9 mouse cellular contexts compared by ENCODE assay signal in the genomic region with DNA sequence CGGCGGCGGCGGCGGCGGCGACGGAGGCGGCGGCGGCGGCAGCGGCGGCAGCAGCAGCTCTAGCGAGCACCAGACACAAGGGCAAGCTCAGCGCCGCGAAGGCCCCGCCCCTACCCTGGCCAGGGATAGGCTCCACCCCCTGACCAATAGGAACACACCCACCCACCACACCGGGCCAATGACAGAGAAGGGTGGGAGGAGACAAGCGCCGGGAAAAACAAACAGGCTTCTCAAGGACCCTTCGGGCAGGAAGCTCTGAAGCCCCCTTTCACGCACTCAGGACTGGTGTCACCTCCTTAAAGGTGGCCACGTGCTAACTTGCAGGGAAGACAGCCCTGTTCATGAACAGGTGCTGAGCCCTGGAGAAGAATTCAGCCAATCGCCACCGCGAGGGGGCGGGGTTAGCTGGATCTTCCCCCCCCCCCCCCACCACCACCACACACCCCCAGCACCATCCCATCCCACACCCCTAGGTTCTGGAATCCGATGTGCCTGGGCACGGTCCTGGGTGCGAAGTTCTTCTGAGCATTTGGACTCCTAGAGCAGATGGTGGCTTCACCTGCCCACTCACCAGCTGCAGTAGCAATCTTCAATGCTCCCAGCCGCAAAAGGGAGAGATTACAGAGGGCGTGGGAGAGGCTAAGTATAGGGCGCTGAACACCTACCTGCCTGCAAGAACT. TPM values are rescaled to one million over a fixed set of nuclear protein-coding genes. Genes with fewer than 3 reads are reported as not detected.
DNase-seq lines count a peak whose midpoint lies in the region; ATAC-seq and TF ChIP-seq lines count a peak whose summit lies in the region.
"Had no signal": no experiment of that assay in that cellular context is flagged by ENCODE, and none has a peak within 500 bp of the region (broad histone marks: within the 10 kb centered on the region; RNA-seq: fewer than 3 reads in every experiment).

A gene (minus strand): TSS at position 83 of the 680 bp plus-strand sequence.

- peak within 1 kb of the TSS; percentile 82 for H3K4me3 ChIP-seq in heart, embryonic 12.5 days
- peak within 1 kb of the TSS; percentile 74 for H3K4me3 ChIP-seq in kidney, embryonic 15.5 days (replicated peaks)
- peak within 1 kb of the TSS; percentile 23 for H3K4me3 ChIP-seq in myocyte

- TF ChIP-seq POLR2A in myocyte (IDR thresholded peaks at IDR 0.05; ENCODE audit: insufficient read length, low read depth) = no peak

- H3K27ac ChIP-seq in heart, embryonic 12.5 days (ENCODE audit: poor library complexity, severe bottlenecking) = no peak within 1 kb of the TSS
- H3K27ac ChIP-seq in kidney, embryonic 15.5 days = no peak within 1 kb of the TSS

- peaks cover 25% of the 10 kb centered on the region for H3K27me3 ChIP-seq in heart, embryonic 12.5 days (replicated peaks)
- H3K27me3 ChIP-seq in kidney, embryonic 15.5 days = peaks cover 46% of the 10 kb centered on the region
- no peaks in the 10 kb centered on the region for H3K27me3 ChIP-seq in myocyte (ENCODE audit: control insufficient read depth, insufficient read depth, insufficient read length)
- no peaks in the 10 kb centered on the region for H3K27me3 ChIP-seq in splenic B cell, adult 2 months (ENCODE audit: control insufficient read depth, insufficient read depth, low read length, poor library complexity, severe bottlenecking)
- H3K27me3 ChIP-seq: CH12.LX had no signal

- 0 out of 2 replicates have a peak, but pooled peaks cover 7% of the 10 kb centered on the region for H3K9me3 ChIP-seq in heart, embryonic 12.5 days (replicated peaks)
- H3K9me3 ChIP-seq in kidney, embryonic 15.5 days (replicated peaks) = no peaks in the 10 kb centered on the region

- 3% methylated on average over 16 of the region's 35 CpGs for WGBS in heart, embryonic 12.5 days
- WGBS in kidney, embryonic 15.5 days = 2% methylated on average over 22 of the region's 35 CpGs

- H3K79me2 ChIP-seq in myocyte (ENCODE audit: control insufficient read depth, insufficient read depth) = no peaks in the 10 kb centered on the region

- H3ac ChIP-seq in myocyte (ENCODE audit: control insufficient read depth, insufficient read length) = no peak within 1 kb of the TSS

- no peaks in the 10 kb centered on the region for H3K36me3 ChIP-seq in heart, embryonic 12.5 days
- no peaks in the 10 kb centered on the region for H3K36me3 ChIP-seq in kidney, embryonic 15.5 days
- H3K36me3 ChIP-seq in myocyte (ENCODE audit: control insufficient read depth, insufficient read depth) = no peaks in the 10 kb centered on the region
- no peaks in the 10 kb centered on the region for H3K36me3 ChIP-seq in splenic B cell, adult 2 months (ENCODE audit: control insufficient read depth, insufficient read depth, low read length, poor library complexity, severe bottlenecking)

- DNase-seq in CD4-positive helper T cell, adult 2 months (ENCODE audit: low read depth, low spot score) = peak; percentile 60
- peak; percentile 73 for DNase-seq in c-Kit-positive CD71-negative TER-119-negative erythroid progenitor cells, embryonic 14.5 days (ENCODE audit: low read depth)
- DNase-seq in fibroblast of lung, adult 2 months (ENCODE audit: low read depth) = peak; percentile 78
- peak; percentile 86 for DNase-seq in liver
- peak; percentile 14 for DNase-seq in splenic B cell, adult 2 months (ENCODE audit: low read depth, low spot score)

- H3K4me1 ChIP-seq in heart, embryonic 12.5 days (replicated peaks) = peaks cover 14% of the 10 kb centered on the region
- H3K4me1 ChIP-seq in kidney, embryonic 15.5 days = peaks cover 17% of the 10 kb centered on the region

- ATAC-seq in heart, embryonic 12.5 days (ENCODE audit: insufficient number of reproducible peaks, low FRiP score) = peak; percentile 99
- peak; percentile 100 for ATAC-seq in kidney, embryonic 15.5 days (replicated peaks; ENCODE audit: low FRiP score)

- H3K4me2 ChIP-seq in heart, embryonic 12.5 days = peak within 1 kb of the TSS; percentile 98
- H3K4me2 ChIP-seq in kidney, embryonic 15.5 days = peak within 1 kb of the TSS; percentile 99
- peak within 1 kb of the TSS; percentile 87 for H3K4me2 ChIP-seq in myocyte (ENCODE audit: low read depth)

- H3K9ac ChIP-seq in heart, embryonic 12.5 days = peak within 1 kb of the TSS; percentile 72
- H3K9ac ChIP-seq in kidney, embryonic 15.5 days = peak within 1 kb of the TSS; percentile 35; the same call in 1 of the 2 replicates

TF ChIP-seq in myocyte, 11 proteins besides CTCF, POLR2A, EP300 and RAD21:
- TF ChIP-seq SRF (IDR thresholded peaks at IDR 0.05; ENCODE audit: control insufficient read depth, insufficient read length, low read depth) = no peak
- peak; percentile 82 for TF ChIP-seq E2F4 (IDR thresholded peaks at IDR 0.05; ENCODE audit: insufficient read depth)
- TF ChIP-seq REST (IDR thresholded peaks at IDR 0.05; ENCODE audit: insufficient read depth, insufficient read length) = no peak
- no peak for TF ChIP-seq MYOD1 (IDR thresholded peaks at IDR 0.05; ENCODE audit: control insufficient read depth in 1 of 3, insufficient read length in 2 of 3, low read depth in 2 of 3)
- no peak for TF ChIP-seq TCF3 (IDR thresholded peaks at IDR 0.05; ENCODE audit: insufficient read length, low read depth)
- no peak for TF ChIP-seq MAX (IDR thresholded peaks at IDR 0.05; ENCODE audit: low read depth)
- no peak for TF ChIP-seq POLR2AphosphoS2 (IDR thresholded peaks at IDR 0.05; ENCODE audit: insufficient read length, low read depth)
- TF ChIP-seq CEBPB (IDR thresholded peaks at IDR 0.05; ENCODE audit: insufficient read depth, poor library complexity, severe bottlenecking) = no peak
TF ChIP-seq in myocyte: peak in this region for 1.

RNA-seq across cellular contexts. Expression of the gene that starts here (rescaled TPM):
- polyA plus RNA-seq in heart, embryonic 12.5 days (2016; fragmentation: Nextera tagmentation; extraction: Ambion mirVana) = 0.15 and 0.26 TPM in 2 replicates
- 0.26 and 0.27 TPM in 2 replicates for polyA plus RNA-seq in kidney, embryonic 15.5 days (2015; fragmentation: Nextera tagmentation; extraction: Ambion mirVana)
- polyA plus RNA-seq in myocyte (2012; fragmentation: generic; extraction: Trizol) = 0.01 TPM

Comparison
In these comparisons a context has a peak if more than half of its experiments do, and no peak if none do; other contexts are left out.
1. Peak in ATAC-seq, H3K4me3 ChIP-seq, H3K9ac ChIP-seq and H3K4me2 ChIP-seq in heart, embryonic 12.5 days; RNA of the gene not detected or under 1 TPM.
2. Peak in ATAC-seq, H3K4me3 ChIP-seq, H3K9ac ChIP-seq and H3K4me2 ChIP-seq in kidney, embryonic 15.5 days; RNA of the gene not detected or under 1 TPM.
3. DNase-seq: peak in every context shown above with its lines; median percentile 86 in liver; 78 in fibroblast of lung, adult 2 months; 73 in c-Kit-positive CD71-negative TER-119-negative erythroid progenitor cells, embryonic 14.5 days; 60 in CD4-positive helper T cell, adult 2 months; 14 in splenic B cell, adult 2 months.
4. H3K4me3 ChIP-seq: peak in every context shown above with its lines; median percentile 82 in heart, embryonic 12.5 days; 74 in kidney, embryonic 15.5 days; 23 in myocyte.